In genomic region chr19:5607705-5608410, GRCm38 (mm10) we compare ENCODE assay signal across 22 mouse cellular contexts. TPM values are rescaled to one million over a fixed set of nuclear protein-coding genes. Genes with fewer than 3 reads are reported as not detected.
DNase-seq lines count a peak whose midpoint lies in the region; ATAC-seq and TF ChIP-seq lines count a peak whose summit lies in the region.
"Had no signal": no experiment of that assay in that cellular context is flagged by ENCODE, and none has a peak within 500 bp of the region (broad histone marks: within the 10 kb centered on the region; RNA-seq: fewer than 3 reads in every experiment).

No protein-coding gene starts in this region.

- no peak overlapping the region for H3K4me3 ChIP-seq in hindbrain, embryonic 15.5 days
- H3K4me3 ChIP-seq in hindbrain, embryonic 11.5 days (ENCODE audit: low read depth, low read length) = no peak overlapping the region
- no peak overlapping the region for H3K4me3 ChIP-seq in MEL (ENCODE audit: control insufficient read depth in 1 of 2, insufficient read depth in 1 of 2, low read depth in 2 of 2, low read length in 2 of 2)
- no peak overlapping the region for H3K4me3 ChIP-seq in midbrain, embryonic 14.5 days (replicated peaks; ENCODE audit: low read depth, low read length)

- H3K79me2 ChIP-seq in MEL (ENCODE audit: control insufficient read depth, insufficient read depth, low read length, poor library complexity) = peaks cover 7% of the 10 kb centered on the region

- intact Hi-C loops in left cerebral cortex, postnatal 36 days (cut with DNase I) = loop anchor here (5.0 kb wide), 1 partner anchor 39 kb away; no protein-coding TSS in a partner anchor

- no peak for ATAC-seq in hindbrain, embryonic 15.5 days (ENCODE audit: low FRiP score, low read depth)
- ATAC-seq in hindbrain, embryonic 11.5 days (ENCODE audit: low FRiP score) = no peak
- ATAC-seq in midbrain, embryonic 14.5 days (ENCODE audit: low FRiP score, low TSS enrichment) = no peak
- ATAC-seq: activated CD4-positive, CD25-positive, alpha-beta regulatory T cell, adult 4 months; CD4-positive, CD25-positive, alpha-beta regulatory T cell, adult 4 months; forebrain, embryonic 16.5 days; inflammation-experienced regulatory T-cells, adult 6 months had no signal

- WGBS in hindbrain, embryonic 15.5 days = 95% methylated on average over 26 of the region's 26 CpGs
- 94% methylated on average over 26 of the region's 26 CpGs for WGBS in hindbrain, embryonic 11.5 days
- WGBS in midbrain, embryonic 14.5 days = 97% methylated on average over 26 of the region's 26 CpGs

- DNase-seq in cerebellum, adult 11 months = peak; percentile 35
- no peak for DNase-seq in cerebellum, adult 9-11 months
- DNase-seq in hindbrain, embryonic 11.5 days (ENCODE audit: low spot score) = no peak
- DNase-seq in MEL (ENCODE audit: low read depth, low spot score) = no peak
- DNase-seq in midbrain, embryonic 14.5 days = no peak
- DNase-seq in left cerebral cortex, postnatal 36 days (ENCODE audit: low spot score in 2 of 2) = no peak
- no peak for DNase-seq in kidney, postnatal 4 days
- DNase-seq: adrenal gland, postnatal 25 days; heart, postnatal 14 days; kidney, adult 8-10 months; kidney, postnatal 14 days; liver, embryonic 13.5 days; right cerebral cortex, postnatal 4 days; thymus, adult 2 months had no signal

- H3K4me1 ChIP-seq in hindbrain, embryonic 15.5 days (replicated peaks) = peaks cover 38% of the 10 kb centered on the region
- peaks cover 4% of the 10 kb centered on the region; the same call in 1 of the 2 replicates for H3K4me1 ChIP-seq in hindbrain, embryonic 11.5 days (replicated peaks; ENCODE audit: control insufficient read depth, insufficient read depth, low read length)
- peaks cover 4 to 27% of the 10 kb centered on the region in 2 experiments for H3K4me1 ChIP-seq in MEL (ENCODE audit: control insufficient read depth in 1 of 2, insufficient read depth in 2 of 2, low read length in 2 of 2)
- peaks cover 26% of the 10 kb centered on the region for H3K4me1 ChIP-seq in midbrain, embryonic 14.5 days (ENCODE audit: control insufficient read depth, insufficient read depth, low read length)

- no peaks in the 10 kb centered on the region for H3K9me3 ChIP-seq in hindbrain, embryonic 15.5 days
- H3K9me3 ChIP-seq in hindbrain, embryonic 11.5 days (ENCODE audit: control insufficient read depth, low read length) = no peaks in the 10 kb centered on the region
- no peaks in the 10 kb centered on the region for H3K9me3 ChIP-seq in MEL (replicated peaks; ENCODE audit: insufficient read depth, low read length)
- no peaks in the 10 kb centered on the region for H3K9me3 ChIP-seq in midbrain, embryonic 14.5 days (ENCODE audit: control insufficient read depth, low read length)
- H3K9me3 ChIP-seq: limb, embryonic 12.5 days; liver, embryonic 13.5 days had no signal

- peak overlapping the region; percentile 72; the same call in 1 of the 2 replicates for H3K4me2 ChIP-seq in hindbrain, embryonic 15.5 days
- no peak overlapping the region for H3K4me2 ChIP-seq in hindbrain, embryonic 11.5 days (replicated peaks; ENCODE audit: low read depth, low read length)
- H3K4me2 ChIP-seq in midbrain, embryonic 14.5 days (ENCODE audit: low read length) = peak overlapping the region; percentile 19; the same call in 1 of the 2 replicates

- H3K36me3 ChIP-seq in hindbrain, embryonic 15.5 days = peaks cover 52% of the 10 kb centered on the region
- H3K36me3 ChIP-seq in hindbrain, embryonic 11.5 days (ENCODE audit: control insufficient read depth, insufficient read depth, low read length) = peaks cover 9% of the 10 kb centered on the region
- peaks cover 0 to 26% of the 10 kb centered on the region in 2 experiments; a peak in 2 of 4 replicates for H3K36me3 ChIP-seq in MEL (ENCODE audit: control insufficient read depth in 1 of 2, insufficient read depth in 2 of 2, low read length in 2 of 2)
- peaks cover 60% of the 10 kb centered on the region for H3K36me3 ChIP-seq in midbrain, embryonic 14.5 days (ENCODE audit: control insufficient read depth, insufficient read depth, low read length)

- H3K27me3 ChIP-seq in hindbrain, embryonic 15.5 days = no peaks in the 10 kb centered on the region
- no peaks in the 10 kb centered on the region for H3K27me3 ChIP-seq in hindbrain, embryonic 11.5 days (ENCODE audit: control insufficient read depth, insufficient read depth, low read length)
- H3K27me3 ChIP-seq in MEL (ENCODE audit: control insufficient read depth in 1 of 2, insufficient read depth in 2 of 2, low read length in 2 of 2) = no peaks in the 10 kb centered on the region
- no peaks in the 10 kb centered on the region for H3K27me3 ChIP-seq in midbrain, embryonic 14.5 days (ENCODE audit: control insufficient read depth, insufficient read depth, low read length)
- H3K27me3 ChIP-seq: limb, embryonic 12.5 days; liver, embryonic 13.5 days had no signal

- H3K9ac ChIP-seq in hindbrain, embryonic 15.5 days = no peak overlapping the region
- no peak overlapping the region for H3K9ac ChIP-seq in hindbrain, embryonic 11.5 days (ENCODE audit: low read depth, low read length)
- H3K9ac ChIP-seq in MEL (ENCODE audit: control insufficient read depth, low read depth, low read length, poor library complexity, severe bottlenecking) = no peak overlapping the region
- no peak overlapping the region for H3K9ac ChIP-seq in midbrain, embryonic 14.5 days (replicated peaks; ENCODE audit: low read length)

- TF ChIP-seq CTCF in MEL (IDR thresholded peaks at IDR 0.05 in 2 of 3, conservative IDR thresholded peaks at IDR 0.05 in 1 of 3; ENCODE audit: control insufficient read depth in 1 of 3, insufficient read depth in 1 of 3, low read depth in 2 of 3, low read length in 3 of 3, poor library complexity in 1 of 3, severe bottlenecking in 1 of 3) = no peak

- TF ChIP-seq EP300 in MEL (IDR thresholded peaks at IDR 0.05; ENCODE audit: low read depth in 1 of 2, low read length in 2 of 2) = no peak

- no peak overlapping the region for H3K27ac ChIP-seq in hindbrain, embryonic 15.5 days (replicated peaks)
- no peak overlapping the region for H3K27ac ChIP-seq in hindbrain, embryonic 11.5 days (ENCODE audit: low read depth, low read length)
- H3K27ac ChIP-seq in MEL (ENCODE audit: control insufficient read depth, low read depth, low read length) = no peak overlapping the region
- no peak overlapping the region for H3K27ac ChIP-seq in midbrain, embryonic 14.5 days (replicated peaks; ENCODE audit: low read depth, low read length)
- H3K27ac ChIP-seq: left cerebral cortex, adult 2 months; limb, embryonic 12.5 days; liver, embryonic 13.5 days; macrophage had no signal

- TF ChIP-seq POLR2A in MEL (IDR thresholded peaks at IDR 0.05; ENCODE audit: control insufficient read depth in 1 of 2, insufficient read depth in 1 of 2, low read depth in 1 of 2, low read length in 2 of 2, poor library complexity in 1 of 2) = 0 out of 4 replicates have a peak, but pooled peaks of 1 of the 2 experiments have one; percentile 10

- no peak for TF ChIP-seq RAD21 in MEL (IDR thresholded peaks at IDR 0.05; ENCODE audit: low read depth, low read length)

RNA-seq across cellular contexts. Expression of gene Kat5, which starts 2.2 kb away (rescaled TPM):
- 67.2 and 69.2 TPM in 2 replicates for polyA plus RNA-seq in hindbrain, embryonic 15.5 days (2015; fragmentation: Nextera tagmentation; extraction: Ambion mirVana)
- 36.9 and 39.3 TPM in 2 replicates for polyA plus RNA-seq in hindbrain, embryonic 11.5 days (2014; fragmentation: Nextera tagmentation; extraction: Ambion mirVana)
- total RNA-seq in MEL (2012; rRNA removed) = 51.0 and 54.5 TPM in 2 replicates
- polyA plus RNA-seq in MEL (2012; ENCODE audit: insufficient read depth in 1 of 2, insufficient read length in 2 of 2, low read depth in 1 of 2, low replicate concordance in 2 of 2, missing spikeins in 1 of 2) = 10 to 100 TPM in 1 of 2 experiments, not detected in 1; 67.6 TPM
- 49.5 and 58.3 TPM in 2 replicates for polyA plus RNA-seq in midbrain, embryonic 14.5 days (2014; fragmentation: Nextera tagmentation; extraction: Ambion mirVana)
- 100 to 1,000 TPM in 1 of 2 experiments, 10 to 100 TPM in 1; 80.4 to 105 TPM for total RNA-seq in left cerebral cortex, postnatal 36 days (2021)

RNA-seq across cellular contexts. Expression of gene Rnaseh2c, which starts 6.2 kb away (rescaled TPM):
- polyA plus RNA-seq in hindbrain, embryonic 15.5 days (2015; fragmentation: Nextera tagmentation; extraction: Ambion mirVana) = 66.6 and 67.4 TPM in 2 replicates
- 143 and 148 TPM in 2 replicates for polyA plus RNA-seq in hindbrain, embryonic 11.5 days (2014; fragmentation: Nextera tagmentation; extraction: Ambion mirVana)
- 109 and 124 TPM in 2 replicates for total RNA-seq in MEL (2012; rRNA removed)
- polyA plus RNA-seq in MEL (2012; ENCODE audit: insufficient read depth in 1 of 2, insufficient read length in 2 of 2, low read depth in 1 of 2, low replicate concordance in 2 of 2, missing spikeins in 1 of 2) = 100 to 1,000 TPM in 1 of 2 experiments, not detected in 1; 165 TPM
- 46.8 and 58.8 TPM in 2 replicates for polyA plus RNA-seq in midbrain, embryonic 14.5 days (2014; fragmentation: Nextera tagmentation; extraction: Ambion mirVana)
- total RNA-seq in left cerebral cortex, postnatal 36 days (2021) = 10 to 100 TPM; 73.2 to 74.8 TPM

RNA-seq across cellular contexts. Expression of gene Rela, which starts 29.4 kb away (rescaled TPM):
- polyA plus RNA-seq in hindbrain, embryonic 15.5 days (2015; fragmentation: Nextera tagmentation; extraction: Ambion mirVana) = 34.4 and 37.8 TPM in 2 replicates
- 27.2 and 29.6 TPM in 2 replicates for polyA plus RNA-seq in hindbrain, embryonic 11.5 days (2014; fragmentation: Nextera tagmentation; extraction: Ambion mirVana)
- 16.4 and 19.0 TPM in 2 replicates for total RNA-seq in MEL (2012; rRNA removed)
- 10 to 100 TPM in 1 of 2 experiments, not detected in 1; 61.7 TPM for polyA plus RNA-seq in MEL (2012; ENCODE audit: insufficient read depth in 1 of 2, insufficient read length in 2 of 2, low read depth in 1 of 2, low replicate concordance in 2 of 2, missing spikeins in 1 of 2)
- polyA plus RNA-seq in midbrain, embryonic 14.5 days (2014; fragmentation: Nextera tagmentation; extraction: Ambion mirVana) = 30.0 and 30.2 TPM in 2 replicates
- 10 to 100 TPM; 18.1 to 19.8 TPM for total RNA-seq in left cerebral cortex, postnatal 36 days (2021)

RNA-seq across cellular contexts. Expression of gene Ap5b1, which starts 40.0 kb away (rescaled TPM):
- 3.1 and 3.7 TPM in 2 replicates for polyA plus RNA-seq in hindbrain, embryonic 15.5 days (2015; fragmentation: Nextera tagmentation; extraction: Ambion mirVana)
- 1.4 and 1.5 TPM in 2 replicates for polyA plus RNA-seq in hindbrain, embryonic 11.5 days (2014; fragmentation: Nextera tagmentation; extraction: Ambion mirVana)
- 18.0 and 18.5 TPM in 2 replicates for total RNA-seq in MEL (2012; rRNA removed)
- 10 to 100 TPM in 1 of 2 experiments, not detected in 1; 28.1 TPM for polyA plus RNA-seq in MEL (2012; ENCODE audit: insufficient read depth in 1 of 2, insufficient read length in 2 of 2, low read depth in 1 of 2, low replicate concordance in 2 of 2, missing spikeins in 1 of 2)
- polyA plus RNA-seq in midbrain, embryonic 14.5 days (2014; fragmentation: Nextera tagmentation; extraction: Ambion mirVana) = 1.6 and 2.8 TPM in 2 replicates
- 1 to 10 TPM; 6.6 to 7.3 TPM for total RNA-seq in left cerebral cortex, postnatal 36 days (2021)

RNA-seq across cellular contexts. Expression of gene Ovol1, which starts 47.4 kb away (rescaled TPM):
- polyA plus RNA-seq in hindbrain, embryonic 15.5 days (2015; fragmentation: Nextera tagmentation; extraction: Ambion mirVana) = 0.08 TPM in 1 of 2 replicates, not detected in the other
- polyA plus RNA-seq in hindbrain, embryonic 11.5 days (2014; fragmentation: Nextera tagmentation; extraction: Ambion mirVana) = 0.40 and 0.52 TPM in 2 replicates
- not detected in 2 replicates for total RNA-seq in MEL (2012; rRNA removed)
- polyA plus RNA-seq in MEL (2012; ENCODE audit: insufficient read depth in 1 of 2, insufficient read length in 2 of 2, low read depth in 1 of 2, low replicate concordance in 2 of 2, missing spikeins in 1 of 2) = under 1 TPM in 1 of 2 experiments, not detected in 1; 0.06 TPM
- polyA plus RNA-seq in midbrain, embryonic 14.5 days (2014; fragmentation: Nextera tagmentation; extraction: Ambion mirVana) = not detected in 2 replicates
- not detected for total RNA-seq in left cerebral cortex, postnatal 36 days (2021)
- total RNA-seq: adrenal gland, postnatal 25 days; heart, postnatal 14 days; left cerebral cortex, adult 2 months had no signal
- polyA plus RNA-seq: activated CD4-positive, CD25-positive, alpha-beta regulatory T cell, adult 4 months; CD4-positive, CD25-positive, alpha-beta regulatory T cell, adult 4 months; inflammation-experienced regulatory T-cells, adult 6 months had no signal
